Mouse (Mus musculus) CH12.LX (cell line): ENCODE measurements around the gene Olfr975. TPM values are rescaled to one million over a fixed set of nuclear protein-coding genes. Genes with fewer than 3 reads are reported as not detected.

Experiments used
- DNase-seq: peaks from one replicate; pipeline ENCODE4 v3.0.0-alpha.2; 2013; ENCODE audit errors: extremely low read depth
- H3K27ac ChIP-seq: 2 replicates; pipeline ENCODE4 v1.5.1; 2012; ENCODE audit warnings: low read depth, mild to moderate bottlenecking, control low read depth, moderate library complexity; ENCODE audit not compliant: insufficient read depth
- H3K27me3 ChIP-seq: replicated peaks from 2 replicates; pipeline ENCODE3; 2012; ENCODE audit warnings: inconsistent platforms
- H3K36me3 ChIP-seq, 2 experiments: replicated peaks in 1 of 2; 2 replicates each; pipeline versions ENCODE3 to v1.6.1; 2012; ENCODE audit warnings: inconsistent platforms in 1 of 2, low read length in 1 of 2, mild to moderate bottlenecking in 1 of 2, mixed read lengths in 1 of 2, moderate library complexity in 1 of 2; ENCODE audit not compliant: control insufficient read depth in 1 of 2, insufficient read depth in 1 of 2
- H3K4me1 ChIP-seq, 2 experiments: 2 replicates each; pipeline ENCODE4 v1.6.1; 2012; ENCODE audit warnings: inconsistent platforms in 1 of 2, moderate library complexity in 1 of 2; ENCODE audit not compliant: insufficient read depth in 2 of 2, control insufficient read depth in 1 of 2
- H3K4me2 ChIP-seq: 2 replicates; pipeline ENCODE4 v1.6.1; 2012; ENCODE audit warnings: low read depth, mild to moderate bottlenecking, control low read depth; ENCODE audit not compliant: poor library complexity, insufficient read depth, severe bottlenecking
- H3K4me3 ChIP-seq, 3 experiments: fragments of 150-350 bp in 1 of 3; sonication (generic) in 1 of 3; replicated peaks in 1 of 3; 2 replicates each; pipeline versions ENCODE3 to v1.5.1; 2011 to 2012; ENCODE audit warnings: low read depth in 2 of 3, low read length in 2 of 3, mild to moderate bottlenecking in 2 of 3, moderate library complexity in 2 of 3, control low read depth in 1 of 3, improper control_type of control experiment in 1 of 3, inconsistent platforms in 1 of 3, mixed read lengths in 1 of 3; ENCODE audit not compliant: poor library complexity in 1 of 3
- H3K79me2 ChIP-seq: replicated peaks from 2 replicates; pipeline ENCODE4 v1.6.1; 2012; ENCODE audit warnings: mild to moderate bottlenecking, moderate library complexity; ENCODE audit not compliant: control insufficient read depth, poor library complexity, insufficient read depth, severe bottlenecking; ENCODE audit errors: extremely low read depth
- H3K9ac ChIP-seq: 2 replicates; pipeline ENCODE4 v1.6.1; 2012; ENCODE audit warnings: low read depth, mild to moderate bottlenecking, control low read depth, moderate library complexity; ENCODE audit not compliant: insufficient read depth
- H3K9me3 ChIP-seq: replicated peaks from 2 replicates; pipeline ENCODE3; 2012; ENCODE audit warnings: low read length, inconsistent platforms, mixed read lengths
- BHLHE40 ChIP-seq: IDR thresholded peaks from 2 replicates; pipeline ENCODE4 v1.6.1; 2011; ENCODE audit warnings: mild to moderate bottlenecking, low read depth, low read length, improper control_type of control experiment
- CHD1 ChIP-seq: IDR thresholded peaks from 2 replicates; pipeline ENCODE4 v1.6.1; 2012; ENCODE audit warnings: low read depth, low read length, improper control_type of control experiment, inconsistent platforms
- E2F4 ChIP-seq: IDR thresholded peaks from 2 replicates; pipeline ENCODE4 v1.6.1; 2011; ENCODE audit warnings: low read depth, low read length, improper control_type of control experiment; ENCODE audit not compliant: insufficient replicate concordance
- ELF1 ChIP-seq: IDR thresholded peaks from 2 replicates; pipeline ENCODE4 v1.6.1; 2014; ENCODE audit warnings: low read depth, mild to moderate bottlenecking, inconsistent platforms, low read length, improper control_type of control experiment
- EP300 ChIP-seq: IDR thresholded peaks from 2 replicates; pipeline ENCODE4 v1.6.1; 2011; ENCODE audit warnings: low read length, improper control_type of control experiment
- IRF4 ChIP-seq: IDR thresholded peaks from 2 replicates; pipeline ENCODE4 v1.6.1; 2014; ENCODE audit warnings: low read depth, mild to moderate bottlenecking, inconsistent platforms, low read length, improper control_type of control experiment
- JUND ChIP-seq: conservative IDR thresholded peaks from 2 replicates; pipeline ENCODE4 v1.6.1; 2011; ENCODE audit warnings: low read depth, low read length, improper control_type of control experiment
- KAT2A ChIP-seq: IDR thresholded peaks from 2 replicates; pipeline ENCODE4 v1.6.1; 2012; ENCODE audit warnings: low read length, improper control_type of control experiment, inconsistent platforms; ENCODE audit not compliant: insufficient replicate concordance
- MAZ ChIP-seq: IDR thresholded peaks from 2 replicates; pipeline ENCODE4 v1.6.1; 2012; ENCODE audit warnings: low read depth, mild to moderate bottlenecking, inconsistent platforms, low read length, improper control_type of control experiment, moderate library complexity
- MXI1 ChIP-seq: IDR thresholded peaks from 2 replicates; pipeline ENCODE4 v1.6.1; 2011; ENCODE audit warnings: mild to moderate bottlenecking, low read depth, low read length, improper control_type of control experiment
- NRF1 ChIP-seq: IDR thresholded peaks from 2 replicates; pipeline ENCODE4 v1.6.1; 2014; ENCODE audit warnings: low read depth, mild to moderate bottlenecking, inconsistent platforms, low read length, improper control_type of control experiment, moderate library complexity
- PAX5 ChIP-seq: IDR thresholded peaks from 2 replicates; pipeline ENCODE4 v1.6.1; 2012; ENCODE audit warnings: low read length, inconsistent platforms, mixed read lengths
- POLR2A ChIP-seq: IDR thresholded peaks from 2 replicates; pipeline ENCODE4 v1.6.1; 2011; ENCODE audit warnings: low read depth, mild to moderate bottlenecking, improper control_type of control experiment, low read length
- POLR2AphosphoS2 ChIP-seq: IDR thresholded peaks from 2 replicates; pipeline ENCODE4 v1.6.1; 2011; ENCODE audit warnings: low read depth, low read length, improper control_type of control experiment
- TCF12 ChIP-seq: IDR thresholded peaks from 2 replicates; pipeline ENCODE4 v1.6.1; 2014; ENCODE audit warnings: low read depth, mild to moderate bottlenecking, inconsistent platforms, low read length, improper control_type of control experiment
- USF1 ChIP-seq: IDR thresholded peaks from 2 replicates; pipeline ENCODE4 v1.6.1; 2014; ENCODE audit warnings: low read depth, mild to moderate bottlenecking, inconsistent platforms, low read length, improper control_type of control experiment
- USF2 ChIP-seq: conservative IDR thresholded peaks from 2 replicates; pipeline ENCODE4 v1.6.1; 2011; ENCODE audit warnings: low read depth, low read length, improper control_type of control experiment
- ZMIZ1 ChIP-seq: IDR thresholded peaks from 2 replicates; pipeline ENCODE4 v1.6.1; 2012; ENCODE audit warnings: low read depth, mild to moderate bottlenecking, inconsistent platforms, low read length, improper control_type of control experiment
- dilution Hi-C: fragments of 300-500 bp; cut with MboI; formaldehyde crosslinking; loops from 2 replicates; pipeline ENCODE4 v1.14.3; 2020; ENCODE audit warnings: low sequenced_read_pairs; ENCODE audit not compliant: extremely low pct_unique_long_range_greater_than_20kb, extremely low pct_ligation_motif_present
- in situ Hi-C: fragments of 300-500 bp; cut with MboI; formaldehyde crosslinking; loops from 3 replicates; pipeline ENCODE4 v1.14.3; 2019; ENCODE audit warnings: low sequenced_read_pairs, low pct_ligation_motif_present, low pct_unique_long_range_greater_than_20kb, mixed read lengths
- polyA plus RNA-seq: library from polyadenylated mRNA; unstranded; fragments of >175 nt; gene quantifications from 2 replicates; pipeline ENCODE4 v1.2.1, GENCODE M21; 2012; ENCODE audit warnings: low read depth; ENCODE audit not compliant: insufficient read length
- total RNA-seq, 2 experiments: library from RNA; depleted of rRNA; stranded (reverse); fragments of 300-350 nt in 1 of 2; fragments of >200 nt in 1 of 2; gene quantifications; 2 replicates each; pipeline ENCODE4 v1.2.3; 2012 to 2014

Olfr975 gene
- total and polyA plus RNA-seq, 3 experiments = not detected

- H3K4me2 ChIP-seq = no peak overlapping the region
- TF ChIP-seq PAX5 (no peak), EP300 (no peak), ZMIZ1 (no peak), NRF1 (no peak), TCF12 (no peak), IRF4 (no peak), CHD1 (no peak), MXI1 (no peak), MAZ (no peak), USF2 (no peak), POLR2A (no peak), KAT2A (no peak), POLR2AphosphoS2 (no peak), USF1 (no peak), JUND (no peak), E2F4 (no peak), ELF1 (no peak), BHLHE40 (no peak)
- peaks cover 0 to 13% of the 10 kb centered on the region in 2 experiments; a peak in 2 of 4 replicates for H3K4me1 ChIP-seq
- no peak overlapping the region for H3K4me3 ChIP-seq
- no peak overlapping the region for H3K27ac ChIP-seq
- DNase-seq = no peak
- in situ Hi-C loops = no loop called here
- no peaks in the 10 kb centered on the region for H3K9me3 ChIP-seq
- no peak overlapping the region for H3K9ac ChIP-seq
- dilution Hi-C loops = no loop called here
- no peaks in the 10 kb centered on the region for H3K27me3 ChIP-seq
- no peaks in the 10 kb centered on the region for H3K36me3 ChIP-seq
- H3K79me2 ChIP-seq = no peaks in the 10 kb centered on the region
Observed at GRCm38 (mm10) chr9:39909939-39910338, 41.9 kb downstream of the Olfr975 start.

- Histone ChIP-seq H3K27me3 (no peaks in the 10 kb centered on the region), H3K4me1 (peaks cover 0 to 16% of the 10 kb centered on the region in 2 experiments; a peak in 2 of 4 replicates), H3K36me3 (no peaks in the 10 kb centered on the region), H3K9me3 (no peaks in the 10 kb centered on the region), H3K27ac (no peak within 1 kb of the TSS), H3K79me2 (no peaks in the 10 kb centered on the region), H3K4me2 (no peak within 1 kb of the TSS), H3K4me3 (no peak within 1 kb of the TSS), H3K9ac (no peak within 1 kb of the TSS)
- DNase-seq = no peak
- TF ChIP-seq IRF4 (no peak), NRF1 (no peak)
- dilution Hi-C loops = no loop called here
- in situ Hi-C loops = no loop called here
Observed at GRCm38 (mm10) chr9:39907036-39907435, 44.8 kb downstream of the Olfr975 start, which contains the start of gene Olfr229. Gene Olfr229 (plus strand): TSS chr9:39907336.
